Mouse (Mus musculus) ovary, adult 2 months (tissue): Measurements from ENCODE around the gene Angptl4. TPM values are rescaled to one million over a fixed set of nuclear protein-coding genes. Genes with fewer than 3 reads are reported as not detected.

Experiments used
- polyA plus RNA-seq: library from polyadenylated mRNA; depleted of rRNA; stranded (reverse); fragments of >200 nt; gene quantifications from 2 replicates; pipeline ENCODE4 v1.2.3, GENCODE M21; 2012; rRNA removed

Gene Angptl4
- polyA plus RNA-seq, result 133 and 185 TPM in 2 replicates

GRCm38 (mm10) chr17:33781124-33781977 is at the start of gene Angptl4:
Angptl4 (minus strand) TSS chr17:33781830.

DNA sequence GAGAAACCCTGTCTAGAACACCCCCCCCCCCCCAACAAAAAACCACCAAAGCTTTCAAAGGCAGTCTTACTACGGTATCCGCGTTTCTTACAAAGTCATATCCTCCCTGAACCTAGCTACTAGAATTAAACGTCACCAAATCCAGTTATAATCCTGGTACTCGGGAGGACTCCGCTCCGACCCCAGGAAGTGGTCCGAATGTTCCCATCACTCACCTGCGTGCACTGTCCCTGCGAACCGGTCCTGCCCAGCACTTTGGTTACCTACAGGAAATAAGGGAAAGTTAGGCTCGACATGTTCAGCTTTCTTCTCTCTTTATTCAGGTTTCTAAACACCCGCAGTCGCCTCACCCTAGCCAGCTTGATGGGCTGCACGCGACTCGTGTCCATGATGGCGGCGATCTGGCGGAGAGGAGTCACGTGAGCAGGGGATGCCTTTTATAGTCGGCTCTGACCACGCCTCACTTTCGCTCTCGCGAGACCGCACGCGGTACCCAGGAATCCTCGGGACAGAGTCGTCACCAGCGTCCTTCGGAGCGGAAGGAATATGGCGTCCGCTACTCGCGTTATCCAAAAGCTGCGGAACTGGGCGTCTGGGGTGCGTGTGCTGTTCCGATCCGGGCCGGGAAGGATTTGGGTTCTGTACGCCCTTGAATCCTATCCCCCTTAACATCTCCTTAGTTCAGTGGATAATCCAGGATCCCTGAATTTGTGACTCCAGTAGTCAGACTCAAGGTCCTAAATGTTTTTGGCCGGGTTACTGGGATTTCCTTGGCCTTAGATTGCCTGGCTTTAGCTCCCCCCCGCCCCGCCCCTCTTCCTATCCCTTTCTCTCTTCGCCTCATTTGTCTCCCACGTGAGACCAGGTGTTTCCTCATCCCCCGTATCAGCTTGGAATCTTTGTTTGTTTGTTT is 42.7 kb upstream of the Angptl4 start, which contains the start of the genes Rps28 and Ndufa7:
Gene Rps28, minus strand, starts transcription at position 479 of the 913 bp plus-strand sequence.
Gene Ndufa7, plus strand, starts transcription at position 489 of the 913 bp plus-strand sequence.

DNA sequence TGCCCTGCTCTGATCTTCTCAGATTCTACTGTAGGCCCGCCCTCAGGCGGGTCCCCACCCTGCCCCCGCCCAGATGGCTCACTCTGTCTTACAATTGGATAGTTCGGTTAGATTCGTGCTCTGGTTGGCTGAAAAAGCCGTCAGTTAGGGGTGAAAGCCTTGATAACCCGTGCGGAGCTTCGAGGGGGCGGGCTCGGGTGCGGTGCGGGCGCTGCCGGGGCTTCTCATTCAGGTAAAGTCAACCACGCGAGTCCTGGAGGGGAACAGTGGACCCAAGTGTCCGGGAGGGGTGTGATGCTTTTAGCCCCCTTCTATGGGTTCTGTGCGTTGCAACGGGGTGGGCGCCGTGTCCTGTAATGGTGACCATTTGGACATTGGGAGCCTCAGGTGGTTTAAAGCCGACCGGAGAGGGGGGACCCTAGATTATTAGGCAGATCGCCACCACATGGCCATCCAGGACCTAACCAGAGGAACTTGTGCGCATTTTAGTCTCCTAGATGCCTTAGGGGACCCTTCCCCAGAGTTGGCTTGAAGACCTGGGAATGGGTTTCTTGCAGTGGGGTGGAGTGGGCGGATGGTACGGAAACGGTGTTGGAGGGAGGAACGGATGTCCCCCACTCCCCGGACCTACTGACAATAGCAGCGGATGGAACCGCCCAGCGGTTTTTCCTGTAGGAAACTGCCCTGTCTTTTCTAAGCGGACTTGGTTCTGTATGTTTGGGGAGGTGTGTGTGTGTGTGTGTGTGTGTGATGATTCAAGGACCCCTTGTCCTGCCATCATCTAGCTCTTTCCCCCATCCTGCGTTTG is 28.9 kb upstream of the Angptl4 start, which contains the start of gene Kank3:
Gene Kank3, plus strand, starts transcription at position 186 of the 808 bp plus-strand sequence.

GRCm38 (mm10) chr17:33760255-33761165 is 21.1 kb downstream of the Angptl4 start, which contains the start of gene Rab11b:
Rab11b (minus strand) TSS chr17:33760530.

Other genes with a start within 250 kb of the Angptl4 start
- gene Myo1f, start 226.1 kb downstream of the Angptl4 start, polyA plus RNA-seq, result 5.1 and 5.2 TPM in 2 replicates
- gene Zfp414, start 152.7 kb downstream of the Angptl4 start, polyA plus RNA-seq, result 68.7 and 113 TPM in 2 replicates
- 1.1 and 1.4 TPM in 2 replicates for gene Pram1, start 143.8 kb downstream of the Angptl4 start, polyA plus RNA-seq
- gene Hnrnpm, start 95.0 kb downstream of the Angptl4 start, polyA plus RNA-seq, result 145 and 173 TPM in 2 replicates
- 93.6 and 111 TPM in 2 replicates for gene March2, start 63.2 kb downstream of the Angptl4 start, polyA plus RNA-seq
- gene Rab11b, start 21.3 kb downstream of the Angptl4 start, polyA plus RNA-seq, result 589 and 629 TPM in 2 replicates
- gene Kank3, start 28.7 kb upstream of the Angptl4 start, polyA plus RNA-seq, result 193 and 200 TPM in 2 replicates
- 1,023 and 1,245 TPM in 2 replicates for gene Rps28, start 42.7 kb upstream of the Angptl4 start, polyA plus RNA-seq
- 549 and 689 TPM in 2 replicates for gene Ndufa7, start 42.7 kb upstream of the Angptl4 start, polyA plus RNA-seq
- 124 and 183 TPM in 2 replicates for gene Cd320, start 61.3 kb upstream of the Angptl4 start, polyA plus RNA-seq
- gene Gm7029, start 92.0 kb upstream of the Angptl4 start, polyA plus RNA-seq, result not detected in 2 replicates
- gene Kifc1, start 108.8 kb upstream of the Angptl4 start, polyA plus RNA-seq, result 12.1 and 15.3 TPM in 2 replicates
- gene Platr17, start 123.3 kb upstream of the Angptl4 start, polyA plus RNA-seq, result 0.43 TPM in 1 of 2 replicates, not detected in the other
- 53.9 and 59.5 TPM in 2 replicates for gene Daxx, start 127.6 kb upstream of the Angptl4 start, polyA plus RNA-seq
- 189 and 212 TPM in 2 replicates for gene Tapbp, start 134.1 kb upstream of the Angptl4 start, polyA plus RNA-seq
- gene Zbtb22, start 134.1 kb upstream of the Angptl4 start, polyA plus RNA-seq, result 105 and 109 TPM in 2 replicates
- gene Rgl2, start 147.7 kb upstream of the Angptl4 start, polyA plus RNA-seq, result 212 and 227 TPM in 2 replicates
- gene Pfdn6, start 158.5 kb upstream of the Angptl4 start, polyA plus RNA-seq, result 18.3 and 18.5 TPM in 2 replicates
- 26.7 and 33.0 TPM in 2 replicates for gene Wdr46, start 158.8 kb upstream of the Angptl4 start, polyA plus RNA-seq
- 13.9 and 15.3 TPM in 2 replicates for gene B3galt4, start 169.7 kb upstream of the Angptl4 start, polyA plus RNA-seq
- 65.4 and 80.8 TPM in 2 replicates for gene Vps52, start 174.0 kb upstream of the Angptl4 start, polyA plus RNA-seq
- gene Rps18, start 174.2 kb upstream of the Angptl4 start, polyA plus RNA-seq, result 733 and 1,224 TPM in 2 replicates
- 968 and 1,399 TPM in 2 replicates for gene H2-K1, start 218.5 kb upstream of the Angptl4 start, polyA plus RNA-seq
- gene Ring1, start 242.8 kb upstream of the Angptl4 start, polyA plus RNA-seq, result 133 and 190 TPM in 2 replicates
- 161 and 192 TPM in 2 replicates for gene H2-Ke6, start 246.2 kb upstream of the Angptl4 start, polyA plus RNA-seq
- gene Slc39a7, start 249.9 kb upstream of the Angptl4 start, polyA plus RNA-seq, result 301 and 303 TPM in 2 replicates
- 85.3 and 124 TPM in 2 replicates for gene Rxrb, start 250.0 kb upstream of the Angptl4 start, polyA plus RNA-seq